Mouse (Mus musculus) liver, embryonic 15.5 days (tissue): Measurements from ENCODE around the gene B430218F22Rik. TPM values are rescaled to one million over a fixed set of nuclear protein-coding genes. Genes with fewer than 3 reads are reported as not detected.

Experiments
- ATAC-seq: fragments of 200-750 bp; cut with Nextera tagmentation; 2 replicates; pipeline ENCODE4 v1.8.0; 2017; ENCODE audit warnings: moderate number of reproducible peaks, mild to moderate bottlenecking, moderate library complexity; ENCODE audit not compliant: insufficient read depth
- H3K27ac ChIP-seq: fragments of 300-500 bp; sonication (generic); replicated peaks from 2 replicates; pipeline ENCODE4 v1.5.1; 2015; ENCODE audit warnings: mild to moderate bottlenecking, inconsistent platforms
- H3K27me3 ChIP-seq: fragments of 300-500 bp; sonication (generic); 2 replicates; pipeline ENCODE4 v1.6.1; 2015; ENCODE audit warnings: mild to moderate bottlenecking, inconsistent platforms
- H3K36me3 ChIP-seq: fragments of 300-500 bp; sonication (generic); replicated peaks from 2 replicates; pipeline ENCODE4 v1.6.1; 2015; ENCODE audit warnings: moderate library complexity, mild to moderate bottlenecking, inconsistent platforms
- H3K4me1 ChIP-seq: fragments of 300-500 bp; sonication (generic); replicated peaks from 2 replicates; pipeline ENCODE4 v1.6.1; 2015; ENCODE audit warnings: inconsistent platforms
- H3K4me2 ChIP-seq: fragments of 300-500 bp; sonication (generic); 2 replicates; pipeline ENCODE4 v1.6.1; 2015; ENCODE audit warnings: moderate library complexity, mild to moderate bottlenecking, inconsistent platforms
- H3K4me3 ChIP-seq: fragments of 300-500 bp; sonication (generic); replicated peaks from 2 replicates; pipeline ENCODE4 v1.5.1; 2015; ENCODE audit warnings: mild to moderate bottlenecking, inconsistent platforms
- H3K9ac ChIP-seq: fragments of 300-500 bp; sonication (generic); 2 replicates; pipeline ENCODE4 v1.6.1; 2015; ENCODE audit warnings: moderate library complexity, mild to moderate bottlenecking, inconsistent platforms
- H3K9me3 ChIP-seq: fragments of 300-500 bp; sonication (generic); replicated peaks from 2 replicates; pipeline ENCODE4 v1.6.1; 2016; ENCODE audit warnings: inconsistent platforms
- WGBS: fragments of 180-500 bp; shearing (Covaris S2); methylation state at CpG from one replicate; pipeline ENCODE4 v1.1.7; 2015; ENCODE audit warnings: mixed read lengths; ENCODE audit not compliant: insufficient replicate concordance; 5-methylcytosine and 5-hydroxymethylcytosine counted together
- polyA plus RNA-seq: library from polyadenylated mRNA; unstranded; fragments of >200 nt; fragmentation: Nextera tagmentation; extraction: Ambion mirVana; gene quantifications from 2 replicates; pipeline ENCODE4 v1.2.1, GENCODE M21; 2015

The B430218F22Rik gene
- polyA plus RNA-seq, 1 experiment from 2014 or later, result 0.23 TPM

GRCm38 (mm10) chr13:118403544-118403943, 17.1 kb downstream of the B430218F22Rik start:
- H3K9me3 ChIP-seq, result no peaks in the 10 kb centered on the region
- H3K36me3 ChIP-seq, result no peaks in the 10 kb centered on the region
- no peak overlapping the region for H3K4me2 ChIP-seq
- ATAC-seq, result no peak
- H3K27me3 ChIP-seq, result no peaks in the 10 kb centered on the region
- no peak overlapping the region for H3K27ac ChIP-seq
- H3K9ac ChIP-seq, result no peak overlapping the region
- H3K4me1 ChIP-seq, result no peaks in the 10 kb centered on the region
- H3K4me3 ChIP-seq, result no peak overlapping the region

GRCm38 (mm10) chr13:118411297-118411992, 25.0 kb downstream of the B430218F22Rik start:
- 50% methylated on average over 6 of the region's 6 CpGs for WGBS
- no peak overlapping the region for H3K27ac ChIP-seq
- no peaks in the 10 kb centered on the region for H3K9me3 ChIP-seq
- no peaks in the 10 kb centered on the region for H3K36me3 ChIP-seq
- H3K4me3 ChIP-seq, result no peak overlapping the region
- no peak overlapping the region for H3K4me2 ChIP-seq
- H3K27me3 ChIP-seq, result no peaks in the 10 kb centered on the region
- no peak overlapping the region for H3K9ac ChIP-seq
- no peak for ATAC-seq
- H3K4me1 ChIP-seq, result no peaks in the 10 kb centered on the region

GRCm38 (mm10) chr13:118418163-118418562, 31.7 kb downstream of the B430218F22Rik start:
- Histone ChIP-seq H3K4me1 (no peaks in the 10 kb centered on the region), H3K9ac (no peak overlapping the region), H3K9me3 (no peaks in the 10 kb centered on the region), H3K4me2 (no peak overlapping the region), H3K36me3 (no peaks in the 10 kb centered on the region), H3K27ac (no peak overlapping the region), H3K4me3 (no peak overlapping the region), H3K27me3 (no peaks in the 10 kb centered on the region)
- WGBS, result 53% methylated on average over 4 of the region's 4 CpGs
- ATAC-seq, result no peak

- no peaks in the 10 kb centered on the region for H3K9me3 ChIP-seq
- H3K9ac ChIP-seq, result no peak overlapping the region
- ATAC-seq, result no peak
- no peaks in the 10 kb centered on the region for H3K4me1 ChIP-seq
- no peak overlapping the region for H3K4me2 ChIP-seq
- no peaks in the 10 kb centered on the region for H3K27me3 ChIP-seq
- WGBS, result 24% methylated on average over 1 of the region's 1 CpGs
- no peak overlapping the region for H3K27ac ChIP-seq
- H3K4me3 ChIP-seq, result no peak overlapping the region
- H3K36me3 ChIP-seq, result no peaks in the 10 kb centered on the region
These were observed 34.0 kb downstream of the B430218F22Rik start for GRCm38 (mm10) chr13:118420408-118420807.

GRCm38 (mm10) chr13:118420847-118421246, 34.4 kb downstream of the B430218F22Rik start:
- Histone ChIP-seq H3K27me3 (no peaks in the 10 kb centered on the region), H3K9ac (no peak overlapping the region), H3K4me3 (no peak overlapping the region), H3K4me1 (no peaks in the 10 kb centered on the region), H3K36me3 (no peaks in the 10 kb centered on the region), H3K4me2 (no peak overlapping the region), H3K9me3 (no peaks in the 10 kb centered on the region), H3K27ac (no peak overlapping the region)
- WGBS, result 24% methylated on average over 1 of the region's 1 CpGs
- no peak for ATAC-seq

Other genes with a start within 250 kb of the B430218F22Rik start
- 16.7 TPM in 2 replicates for gene Mrps30, start 622 bp downstream of the B430218F22Rik start, polyA plus RNA-seq